ENCODE assay signal across 8 mouse cellular contexts in genomic region chr9:118980411-118980823, GRCm38 (mm10). TPM values are rescaled to one million over a fixed set of nuclear protein-coding genes. Genes with fewer than 3 reads are reported as not detected.
DNase-seq lines count a peak whose midpoint lies in the region; ATAC-seq and TF ChIP-seq lines count a peak whose summit lies in the region.

No protein-coding gene starts in this region.

- H3K4me2 ChIP-seq in intestine, postnatal 0 days (replicated peaks; ENCODE audit: low read depth): no peak overlapping the region
- no peak overlapping the region for H3K4me2 ChIP-seq in midbrain, embryonic 12.5 days (replicated peaks)

- H3K9ac ChIP-seq in intestine, postnatal 0 days (ENCODE audit: low read depth, low read length): no peak overlapping the region
- H3K9ac ChIP-seq in midbrain, embryonic 12.5 days (replicated peaks): 0 out of 2 replicates have a peak overlapping the region, but pooled peaks have one; percentile 28

- H3K36me3 ChIP-seq in intestine, postnatal 0 days (ENCODE audit: control insufficient read depth, insufficient read depth): no peaks in the 10 kb centered on the region; the same call in 1 of the 2 replicates
- H3K36me3 ChIP-seq in midbrain, embryonic 12.5 days: no peaks in the 10 kb centered on the region

- DNase-seq in left cerebral cortex, postnatal 10 days (ENCODE audit: extremely low spot score in 1 of 2, low spot score in 2 of 2): peak; percentile 50 to 80
- DNase-seq in left cerebral cortex, adult 18-20 months (ENCODE audit: low spot score in 2 of 2): no peak
- peak; percentile 20 for DNase-seq in brain, embryonic 18.5 days (ENCODE audit: low read depth, low spot score)
- peak; percentile 73 for DNase-seq in forelimb bud, embryonic 11.5 days (ENCODE audit: low read depth, low spot score)
- no peak for DNase-seq in urinary bladder, postnatal 10 days (ENCODE audit: low spot score)

- WGBS in intestine, postnatal 0 days: 6% methylated on average over 4 of the region's 4 CpGs
- WGBS in midbrain, embryonic 12.5 days: 12% methylated on average over 4 of the region's 4 CpGs

- TF ChIP-seq CTCF in intestine, postnatal 0 days (IDR thresholded peaks at IDR 0.05; ENCODE audit: low read depth): no peak

- intact Hi-C loops in left cerebral cortex, postnatal 10 days (cut with DNase I): loop anchor here (5.0 kb wide), 1 partner anchor 53 kb away; the partner anchor contains the start of gene Ctdspl

- no peaks in the 10 kb centered on the region for H3K9me3 ChIP-seq in intestine, postnatal 0 days (ENCODE audit: control insufficient read depth)
- no peaks in the 10 kb centered on the region for H3K9me3 ChIP-seq in midbrain, embryonic 12.5 days

- no peak overlapping the region for H3K4me3 ChIP-seq in intestine, postnatal 0 days (ENCODE audit: low read depth, low read length)
- no peak overlapping the region for H3K4me3 ChIP-seq in midbrain, embryonic 12.5 days

- peak overlapping the region; percentile 57 for H3K27ac ChIP-seq in intestine, postnatal 0 days (ENCODE audit: low read depth, low read length)
- peak overlapping the region; percentile 21 for H3K27ac ChIP-seq in midbrain, embryonic 12.5 days (replicated peaks)

- no peaks in the 10 kb centered on the region for H3K27me3 ChIP-seq in intestine, postnatal 0 days (replicated peaks; ENCODE audit: control insufficient read depth, insufficient read depth, low read length)
- H3K27me3 ChIP-seq in midbrain, embryonic 12.5 days: no peaks in the 10 kb centered on the region

- H3K4me1 ChIP-seq in intestine, postnatal 0 days (replicated peaks; ENCODE audit: control insufficient read depth, insufficient read depth, low read length): peaks cover 7% of the 10 kb centered on the region; the same call in 1 of the 2 replicates
- H3K4me1 ChIP-seq in midbrain, embryonic 12.5 days: peaks cover 28% of the 10 kb centered on the region

- no peak for ATAC-seq in intestine, postnatal 0 days
- peak; percentile 52; the same call in 1 of the 2 replicates for ATAC-seq in midbrain, embryonic 12.5 days (ENCODE audit: low FRiP score, low read depth)
- no peak for ATAC-seq in granulocyte monocyte progenitor cell, adult 5-6 weeks (replicated peaks; ENCODE audit: poor library complexity, severe bottlenecking)

RNA-seq across cellular contexts. Expression of gene Ctdspl, which starts 54.2 kb away (rescaled TPM):
- 10 to 100 TPM; 18.6 to 25.5 TPM for total RNA-seq in left cerebral cortex, postnatal 10 days (2021)
- total RNA-seq in left cerebral cortex, adult 18-20 months (2021): 10 to 100 TPM; 34.4 to 35.5 TPM
- 17.0 and 20.7 TPM in 2 replicates for polyA plus RNA-seq in intestine, postnatal 0 days (2015; fragmentation: Nextera tagmentation; extraction: Ambion mirVana)
- 5.2 and 6.3 TPM in 2 replicates for polyA plus RNA-seq in midbrain, embryonic 12.5 days (2016; fragmentation: Nextera tagmentation; extraction: Ambion mirVana)
- total RNA-seq in granulocyte monocyte progenitor cell, adult 5-6 weeks (2014; fragmentation: Nextera tagmentation): 25.4 and 28.7 TPM in 2 replicates
- 6.5 and 7.9 TPM in 2 replicates for total RNA-seq in granulocyte monocyte progenitor cell, adult 5-6 weeks (2017)

Comparison
In these comparisons a context has a peak if more than half of its experiments do, and no peak if none do; other contexts are left out.
1. DNase-seq: peak in left cerebral cortex, postnatal 10 days (2 of 2), brain, embryonic 18.5 days (single experiment) and forelimb bud, embryonic 11.5 days (single experiment); none in left cerebral cortex, adult 18-20 months (0 of 2) and urinary bladder, postnatal 10 days (single experiment).